Mouse (Mus musculus) hindbrain, postnatal 0 days (tissue): ENCODE measurements around the gene Zfp651. TPM values are rescaled to one million over a fixed set of nuclear protein-coding genes. Genes with fewer than 3 reads are reported as not detected.
A peak's percentile ranks its signal among the peaks of the same experiment; 100 is the strongest.

Source experiments
- ATAC-seq: fragments of 200-750 bp; cut with Nextera tagmentation; 2 replicates; pipeline ENCODE4 v1.8.0; 2017; ENCODE audit warnings: mild to moderate bottlenecking, moderate TSS enrichment, moderate library complexity
- DNase-seq: peaks from one replicate; pipeline ENCODE4 v3.0.0-alpha.2; 2015; ENCODE audit warnings: low spot score
- H3K27ac ChIP-seq: fragments of 300-500 bp; sonication (generic); 2 replicates; pipeline ENCODE4 v1.5.1; 2014; ENCODE audit warnings: mild to moderate bottlenecking
- H3K27me3 ChIP-seq: fragments of 300-500 bp; sonication (generic); 2 replicates; pipeline ENCODE4 v1.6.1; 2014; ENCODE audit warnings: low read length, mixed read lengths; ENCODE audit not compliant: insufficient read depth
- H3K36me3 ChIP-seq: fragments of 300-500 bp; sonication (generic); 2 replicates; pipeline ENCODE4 v1.6.1; 2014; ENCODE audit warnings: low read length, mixed read lengths; ENCODE audit not compliant: insufficient read depth
- H3K4me1 ChIP-seq: fragments of 300-500 bp; sonication (generic); 2 replicates; pipeline ENCODE4 v1.6.1; 2014; ENCODE audit warnings: antibody characterized with exemption, low read length, mixed read lengths; ENCODE audit not compliant: insufficient read depth
- H3K4me2 ChIP-seq: fragments of 300-500 bp; sonication (generic); 2 replicates; pipeline ENCODE4 v1.6.1; 2014; ENCODE audit warnings: low read depth, mild to moderate bottlenecking, low read length, moderate library complexity, mixed read lengths
- H3K4me3 ChIP-seq: fragments of 300-500 bp; sonication (generic); 2 replicates; pipeline ENCODE4 v1.5.1; 2014; ENCODE audit warnings: low read length
- H3K9ac ChIP-seq: fragments of 300-500 bp; sonication (generic); replicated peaks from 2 replicates; pipeline ENCODE4 v1.6.1; 2014; ENCODE audit warnings: mild to moderate bottlenecking, low read length, moderate library complexity, mixed read lengths
- H3K9me3 ChIP-seq: fragments of 300-500 bp; sonication (generic); 2 replicates; pipeline ENCODE4 v1.6.1; 2016; ENCODE audit warnings: low read length, mixed read lengths
- CTCF ChIP-seq: IDR thresholded peaks from 2 replicates; pipeline ENCODE4 v1.5.1; 2016; ENCODE audit warnings: antibody characterized with exemption, control low read depth, low read depth
- WGBS: fragments of 180-500 bp; shearing (Covaris S2); extraction: QIAGEN DNeasy Blood & Tissue Kit; methylation state at CpG from one replicate; pipeline ENCODE4 v1.1.7; 2014; 5-methylcytosine and 5-hydroxymethylcytosine counted together
- polyA plus RNA-seq: library from polyadenylated mRNA; unstranded; fragments of >200 nt; fragmentation: Nextera tagmentation; extraction: Ambion mirVana; gene quantifications from 2 replicates; pipeline ENCODE4 v1.2.1, GENCODE M21; 2015
- total RNA-seq: library from RNA; depleted of rRNA; stranded (reverse); fragments of >200 nt; gene quantifications from 2 replicates; pipeline ENCODE4 v1.2.3, GENCODE M21; 2014

Zfp651 gene
- total and polyA plus RNA-seq, 2 experiments from 2014 or later: 23.6 to 62.3 TPM

DNA sequence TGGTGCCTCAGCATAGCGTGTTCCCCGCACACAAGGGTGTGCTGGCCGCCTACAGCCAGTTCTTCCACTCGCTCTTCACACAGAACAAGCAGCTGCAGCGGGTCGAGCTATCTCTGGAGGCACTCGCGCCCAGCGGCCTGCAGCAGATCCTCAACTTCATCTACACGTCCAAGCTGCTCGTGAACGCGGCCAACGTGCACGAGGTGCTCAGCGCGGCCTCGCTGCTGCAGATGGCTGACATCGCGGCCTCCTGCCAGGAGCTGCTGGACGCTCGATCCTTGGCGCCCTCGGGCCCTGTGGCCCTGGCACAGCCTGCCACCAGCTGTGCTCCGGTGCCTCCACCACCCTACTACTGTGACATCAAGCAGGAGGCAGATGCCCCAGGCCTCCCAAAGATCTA is 3.6 kb downstream of the Zfp651 start:
- H3K4me1 ChIP-seq: peaks cover 19% of the 10 kb centered on the region
- H3K36me3 ChIP-seq: peaks cover 37% of the 10 kb centered on the region
- H3K4me3 ChIP-seq: no peak overlapping the region
- no peak overlapping the region for H3K4me2 ChIP-seq
- DNase-seq (peak; percentile 22), ATAC-seq (no peak)
- H3K27me3 ChIP-seq: no peaks in the 10 kb centered on the region
- no peak for TF ChIP-seq CTCF
- H3K27ac ChIP-seq: no peak overlapping the region
- 72% methylated on average over 25 of the region's 25 CpGs for WGBS
- no peaks in the 10 kb centered on the region for H3K9me3 ChIP-seq
- H3K9ac ChIP-seq: no peak overlapping the region

GRCm38 (mm10) chr9:121763716-121764115 is 4.6 kb downstream of the Zfp651 start:
- Histone ChIP-seq H3K27ac (no peak overlapping the region), H3K27me3 (no peaks in the 10 kb centered on the region), H3K9ac (no peak overlapping the region), H3K9me3 (no peaks in the 10 kb centered on the region), H3K36me3 (peaks cover 42% of the 10 kb centered on the region), H3K4me3 (no peak overlapping the region), H3K4me1 (peaks cover 15% of the 10 kb centered on the region), H3K4me2 (no peak overlapping the region)
- ATAC-seq (no peak), DNase-seq (no peak)
- no peak for TF ChIP-seq CTCF
- WGBS: 86% methylated on average over 19 of the region's 19 CpGs

DNA sequence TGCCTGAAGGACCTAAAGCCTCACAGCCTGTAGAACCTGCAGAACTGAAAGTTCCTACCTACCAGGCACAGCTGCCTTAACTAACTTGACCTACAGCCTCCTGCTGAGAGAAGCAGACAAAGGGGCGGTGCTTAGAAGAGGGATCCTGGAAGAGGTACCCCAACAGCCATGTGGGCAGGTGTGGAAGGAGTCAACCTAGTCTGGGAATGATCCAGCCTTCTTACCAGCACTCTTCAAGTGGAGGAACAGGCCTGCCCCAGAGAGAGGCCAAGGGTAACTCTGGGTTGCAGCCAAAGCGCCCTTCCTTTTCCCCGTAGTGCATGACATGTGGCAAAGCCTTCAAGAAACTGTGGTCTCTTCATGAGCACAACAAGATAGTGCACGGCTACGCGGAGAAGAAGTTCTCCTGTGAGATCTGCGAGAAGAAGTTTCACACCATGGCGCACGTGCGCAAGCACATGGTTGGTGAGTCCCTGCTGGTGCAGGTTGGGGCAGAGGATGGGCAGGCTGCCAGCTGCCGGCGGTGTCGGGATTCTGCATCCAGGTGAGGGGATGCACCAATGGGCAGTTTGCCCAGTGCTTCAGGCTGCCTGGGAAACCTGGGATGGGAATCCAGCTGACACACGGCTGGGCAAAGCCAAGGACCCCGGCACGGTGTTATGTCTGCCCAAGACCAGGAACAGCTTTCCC is 6.2 kb downstream of the Zfp651 start:
- WGBS: 75% methylated on average over 16 of the region's 16 CpGs
- peak; percentile 49 for DNase-seq
- no peak for TF ChIP-seq CTCF

DNA sequence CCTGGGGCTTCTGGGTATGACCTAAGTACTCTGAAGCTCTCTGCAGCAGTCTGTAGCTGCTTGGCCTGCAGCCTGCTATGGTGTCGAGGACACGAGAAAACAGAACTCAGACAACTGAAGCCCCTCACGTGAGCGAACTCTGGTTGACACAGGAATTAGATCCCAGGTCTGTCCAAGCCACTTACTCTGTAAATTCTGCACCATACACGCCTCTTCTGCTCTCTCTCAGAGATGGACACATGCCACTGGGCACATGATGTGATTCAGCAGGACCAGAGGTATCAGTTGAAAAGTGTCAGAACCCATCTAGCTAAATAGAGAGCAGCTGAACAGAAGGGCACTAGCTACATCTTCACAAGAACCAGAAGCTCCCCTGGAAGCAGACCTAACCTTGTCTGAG is 13.3 kb downstream of the Zfp651 start:
- ATAC-seq (no peak), DNase-seq (no peak)
- Histone ChIP-seq H3K27ac (no peak overlapping the region), H3K9ac (no peak overlapping the region), H3K4me1 (no peaks in the 10 kb centered on the region), H3K4me2 (no peak overlapping the region), H3K9me3 (no peaks in the 10 kb centered on the region), H3K27me3 (0 out of 2 replicates have a peak, but pooled peaks cover 9% of the 10 kb centered on the region), H3K36me3 (peaks cover 8% of the 10 kb centered on the region), H3K4me3 (no peak overlapping the region)
- TF ChIP-seq CTCF: no peak
- 68% methylated on average over 5 of the region's 5 CpGs for WGBS

More for the DNA sequence above, 6.2 kb downstream of the Zfp651 start:
- H3K4me1 ChIP-seq: peaks cover 13% of the 10 kb centered on the region
- no peaks in the 10 kb centered on the region for H3K9me3 ChIP-seq
- H3K4me2 ChIP-seq: no peak overlapping the region
- H3K27ac ChIP-seq: no peak overlapping the region
- H3K27me3 ChIP-seq: no peaks in the 10 kb centered on the region
- H3K36me3 ChIP-seq: peaks cover 42% of the 10 kb centered on the region
- ATAC-seq: no peak
- H3K9ac ChIP-seq: no peak overlapping the region
- H3K4me3 ChIP-seq: no peak overlapping the region

GRCm38 (mm10) chr9:121775951-121776350 is 16.8 kb downstream of the Zfp651 start:
- no peak for DNase-seq
- ATAC-seq: no peak
- Histone ChIP-seq H3K4me1 (no peaks in the 10 kb centered on the region), H3K27ac (no peak overlapping the region), H3K27me3 (peaks cover 9% of the 10 kb centered on the region; the same call in 1 of the 2 replicates), H3K9ac (no peak overlapping the region), H3K36me3 (no peaks in the 10 kb centered on the region), H3K4me3 (no peak overlapping the region), H3K4me2 (no peak overlapping the region), H3K9me3 (no peaks in the 10 kb centered on the region)
- TF ChIP-seq CTCF: no peak
- WGBS: 77% methylated on average over 10 of the region's 10 CpGs

- DNase-seq: no peak
- no peaks in the 10 kb centered on the region for H3K4me1 ChIP-seq
- no peak overlapping the region for H3K27ac ChIP-seq
- no peak overlapping the region for H3K9ac ChIP-seq
- H3K4me3 ChIP-seq: no peak overlapping the region
- ATAC-seq: no peak
- no peak for TF ChIP-seq CTCF
- H3K4me2 ChIP-seq: no peak overlapping the region
- H3K36me3 ChIP-seq: no peaks in the 10 kb centered on the region
- 83% methylated on average over 7 of the region's 7 CpGs for WGBS
- peaks cover 9% of the 10 kb centered on the region; the same call in 1 of the 2 replicates for H3K27me3 ChIP-seq
- no peaks in the 10 kb centered on the region for H3K9me3 ChIP-seq
Observed at GRCm38 (mm10) chr9:121776511-121776910, 17.4 kb downstream of the Zfp651 start.

DNA sequence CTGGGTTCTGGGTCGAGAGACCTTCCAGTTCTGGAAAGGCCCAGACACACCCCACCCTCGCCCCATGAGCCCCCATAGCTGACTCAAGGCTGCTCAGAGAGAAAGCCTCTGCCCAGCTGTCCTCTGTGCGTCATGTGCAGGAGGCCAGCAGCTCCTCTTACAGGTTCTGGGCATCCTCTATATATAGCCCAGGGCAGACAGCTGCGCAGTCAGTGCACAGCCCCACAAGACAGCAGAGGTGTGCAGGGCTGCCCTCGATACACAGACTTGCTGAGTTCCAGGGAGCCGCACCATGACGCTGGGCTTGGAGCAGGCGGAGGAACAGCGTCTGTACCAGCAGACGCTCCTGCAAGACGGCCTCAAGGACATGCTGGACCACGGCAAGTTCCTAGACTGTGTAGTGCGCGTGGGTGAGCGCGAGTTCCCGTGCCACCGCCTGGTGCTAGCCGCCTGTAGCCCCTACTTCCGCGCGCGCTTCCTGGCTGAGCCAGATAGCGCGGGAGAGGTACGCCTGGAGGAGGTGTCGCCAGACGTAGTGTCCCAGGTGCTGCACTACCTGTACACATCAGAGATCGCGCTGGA is 18.4 kb downstream of the Zfp651 start, which contains the start of gene Klhl40:
Gene Klhl40, plus strand, starts transcription at position 124 of the 582 bp plus-strand sequence.
- 0 out of 2 replicates have a peak within 1 kb of the TSS, but pooled peaks have one; percentile 7 for H3K27ac ChIP-seq

More for the DNA sequence above, 18.4 kb downstream of the Zfp651 start, which contains the start of gene Klhl40:
- Histone ChIP-seq H3K36me3 (no peaks in the 10 kb centered on the region), H3K27me3 (peaks cover 9% of the 10 kb centered on the region; the same call in 1 of the 2 replicates), H3K9me3 (no peaks in the 10 kb centered on the region), H3K4me1 (no peaks in the 10 kb centered on the region), H3K4me3 (peak within 1 kb of the TSS; percentile 33), H3K9ac (peak within 1 kb of the TSS; percentile 25), H3K4me2 (peak within 1 kb of the TSS; percentile 58)
- 18% methylated on average over 30 of the region's 30 CpGs for WGBS
- DNase-seq: no peak
- TF ChIP-seq CTCF: no peak
- peak; percentile 71 for ATAC-seq
